Mouse (Mus musculus) hindbrain, embryonic 13.5 days (tissue): ENCODE measurements around the gene Zdhhc25. TPM values are rescaled to one million over a fixed set of nuclear protein-coding genes. Genes with fewer than 3 reads are reported as not detected.

Source experiments
- ATAC-seq: fragments of 200-750 bp; cut with Nextera tagmentation; 2 replicates; pipeline ENCODE4 v1.8.0; 2017; ENCODE audit warnings: moderate TSS enrichment; ENCODE audit not compliant: low FRiP score
- H3K27ac ChIP-seq: fragments of 300-500 bp; sonication (generic); 2 replicates; pipeline ENCODE4 v1.5.1; 2015; ENCODE audit warnings: inconsistent platforms, mild to moderate bottlenecking, moderate library complexity
- H3K27me3 ChIP-seq: fragments of 300-500 bp; sonication (generic); 2 replicates; pipeline ENCODE4 v1.6.1; 2015; ENCODE audit warnings: mild to moderate bottlenecking, inconsistent platforms
- H3K36me3 ChIP-seq: fragments of 300-500 bp; sonication (generic); 2 replicates; pipeline ENCODE4 v1.6.1; 2015; ENCODE audit warnings: mild to moderate bottlenecking, inconsistent platforms
- H3K4me1 ChIP-seq: fragments of 300-500 bp; sonication (generic); replicated peaks from 2 replicates; pipeline ENCODE4 v1.6.1; 2015; ENCODE audit warnings: inconsistent platforms
- H3K4me2 ChIP-seq: fragments of 300-500 bp; sonication (generic); 2 replicates; pipeline ENCODE4 v1.6.1; 2015; ENCODE audit warnings: inconsistent platforms, mild to moderate bottlenecking, moderate library complexity
- H3K4me3 ChIP-seq: fragments of 300-500 bp; sonication (generic); 2 replicates; pipeline ENCODE4 v1.5.1; 2015; ENCODE audit warnings: mild to moderate bottlenecking, inconsistent platforms
- H3K9ac ChIP-seq: fragments of 300-500 bp; sonication (generic); 2 replicates; pipeline ENCODE4 v1.6.1; 2015; ENCODE audit warnings: mild to moderate bottlenecking, inconsistent platforms
- H3K9me3 ChIP-seq: fragments of 300-500 bp; sonication (generic); 2 replicates; pipeline ENCODE4 v1.6.1; 2016; ENCODE audit warnings: inconsistent platforms
- WGBS: fragments of 180-500 bp; shearing (Covaris S2); methylation state at CpG from one replicate; pipeline ENCODE4 v1.1.7; 2015; 5-methylcytosine and 5-hydroxymethylcytosine counted together
- polyA plus RNA-seq: library from polyadenylated mRNA; unstranded; fragments of >200 nt; fragmentation: Nextera tagmentation; extraction: Ambion mirVana; gene quantifications from 2 replicates; pipeline ENCODE4 v1.2.1, GENCODE M21; 2015

The Zdhhc25 gene
- polyA plus RNA-seq, 1 experiment from 2014 or later: not detected

GRCm38 (mm10) chr15:88604669-88605414 is 4.7 kb downstream of the Zdhhc25 start:
- WGBS: 85% methylated on average over 17 of the region's 17 CpGs
- Histone ChIP-seq H3K36me3 (no peaks in the 10 kb centered on the region), H3K27me3 (no peaks in the 10 kb centered on the region), H3K4me3 (no peak overlapping the region), H3K27ac (no peak overlapping the region), H3K9me3 (no peaks in the 10 kb centered on the region), H3K4me2 (no peak overlapping the region), H3K9ac (no peak overlapping the region), H3K4me1 (no peaks in the 10 kb centered on the region)
- no peak for ATAC-seq

GRCm38 (mm10) chr15:88605415-88605785 is 5.3 kb downstream of the Zdhhc25 start:
- no peak for ATAC-seq
- Histone ChIP-seq H3K9me3 (no peaks in the 10 kb centered on the region), H3K9ac (no peak overlapping the region), H3K4me2 (no peak overlapping the region), H3K27me3 (no peaks in the 10 kb centered on the region), H3K27ac (no peak overlapping the region), H3K4me1 (no peaks in the 10 kb centered on the region), H3K4me3 (no peak overlapping the region), H3K36me3 (no peaks in the 10 kb centered on the region)
- WGBS: 87% methylated on average over 5 of the region's 5 CpGs

- Histone ChIP-seq H3K27ac (0 out of 2 replicates have a peak overlapping the region, but pooled peaks have one; percentile 0), H3K4me2 (no peak overlapping the region), H3K27me3 (no peaks in the 10 kb centered on the region), H3K9ac (no peak overlapping the region), H3K36me3 (no peaks in the 10 kb centered on the region), H3K9me3 (no peaks in the 10 kb centered on the region), H3K4me3 (no peak overlapping the region), H3K4me1 (peaks cover 24% of the 10 kb centered on the region)
- no peak for ATAC-seq
- WGBS: 82% methylated on average over 16 of the region's 16 CpGs
Measured at GRCm38 (mm10) chr15:88617125-88617524, 17.0 kb downstream of the Zdhhc25 start.

GRCm38 (mm10) chr15:88618008-88618773 is 18.1 kb downstream of the Zdhhc25 start:
- H3K9me3 ChIP-seq: no peaks in the 10 kb centered on the region
- no peak overlapping the region for H3K4me3 ChIP-seq
- no peak overlapping the region for H3K9ac ChIP-seq
- WGBS: 28% methylated on average over 17 of the region's 17 CpGs
- H3K27ac ChIP-seq: 0 out of 2 replicates have a peak overlapping the region, but pooled peaks have one; percentile 6
- peaks cover 21% of the 10 kb centered on the region for H3K4me1 ChIP-seq
- ATAC-seq: 0 out of 2 replicates have a peak, but pooled peaks have one; percentile 39
- H3K4me2 ChIP-seq: peak overlapping the region; percentile 11; the same call in 1 of the 2 replicates
- no peaks in the 10 kb centered on the region for H3K27me3 ChIP-seq
- H3K36me3 ChIP-seq: no peaks in the 10 kb centered on the region

- Histone ChIP-seq H3K9me3 (no peaks in the 10 kb centered on the region), H3K4me1 (peaks cover 20% of the 10 kb centered on the region), H3K36me3 (no peaks in the 10 kb centered on the region), H3K9ac (no peak overlapping the region), H3K4me3 (no peak overlapping the region), H3K4me2 (no peak overlapping the region), H3K27me3 (no peaks in the 10 kb centered on the region), H3K27ac (no peak overlapping the region)
- no peak for ATAC-seq
- WGBS: 88% methylated on average over 2 of the region's 2 CpGs
Measured at GRCm38 (mm10) chr15:88620017-88620416, 19.9 kb downstream of the Zdhhc25 start.

- Histone ChIP-seq H3K9ac (no peak overlapping the region), H3K36me3 (no peaks in the 10 kb centered on the region), H3K9me3 (no peaks in the 10 kb centered on the region), H3K27ac (no peak overlapping the region), H3K27me3 (no peaks in the 10 kb centered on the region), H3K4me1 (peaks cover 4% of the 10 kb centered on the region; the same call in 1 of the 2 replicates), H3K4me3 (no peak overlapping the region), H3K4me2 (no peak overlapping the region)
- ATAC-seq: no peak
- 91% methylated on average over 2 of the region's 2 CpGs for WGBS
Measured at GRCm38 (mm10) chr15:88623891-88624290, 23.8 kb downstream of the Zdhhc25 start.

GRCm38 (mm10) chr15:88624874-88625277 is 24.8 kb downstream of the Zdhhc25 start:
- H3K4me1 ChIP-seq: peaks cover 4% of the 10 kb centered on the region; the same call in 1 of the 2 replicates
- H3K4me2 ChIP-seq: no peak overlapping the region
- WGBS: 63% methylated on average over 6 of the region's 6 CpGs
- H3K27me3 ChIP-seq: no peaks in the 10 kb centered on the region
- no peak overlapping the region for H3K4me3 ChIP-seq
- H3K9ac ChIP-seq: no peak overlapping the region
- H3K9me3 ChIP-seq: no peaks in the 10 kb centered on the region
- H3K36me3 ChIP-seq: no peaks in the 10 kb centered on the region
- ATAC-seq: no peak
- no peak overlapping the region for H3K27ac ChIP-seq

- H3K36me3 ChIP-seq: no peaks in the 10 kb centered on the region
- no peak overlapping the region for H3K9ac ChIP-seq
- H3K4me1 ChIP-seq: peaks cover 4% of the 10 kb centered on the region; the same call in 1 of the 2 replicates
- no peak for ATAC-seq
- H3K27me3 ChIP-seq: no peaks in the 10 kb centered on the region
- no peaks in the 10 kb centered on the region for H3K9me3 ChIP-seq
- H3K27ac ChIP-seq: no peak overlapping the region
- 90% methylated on average over 3 of the region's 3 CpGs for WGBS
- H3K4me3 ChIP-seq: no peak overlapping the region
- no peak overlapping the region for H3K4me2 ChIP-seq
Measured at GRCm38 (mm10) chr15:88625303-88626066, 25.4 kb downstream of the Zdhhc25 start.

- Histone ChIP-seq H3K27ac (no peak overlapping the region), H3K4me2 (no peak overlapping the region), H3K4me3 (no peak overlapping the region), H3K9ac (no peak overlapping the region), H3K27me3 (no peaks in the 10 kb centered on the region), H3K9me3 (no peaks in the 10 kb centered on the region), H3K36me3 (no peaks in the 10 kb centered on the region), H3K4me1 (peaks cover 2% of the 10 kb centered on the region; the same call in 1 of the 2 replicates)
- no peak for ATAC-seq
- WGBS: 87% methylated on average over 5 of the region's 5 CpGs
Measured at GRCm38 (mm10) chr15:88626886-88627488, 26.9 kb downstream of the Zdhhc25 start.

GRCm38 (mm10) chr15:88628801-88629356 is 28.8 kb downstream of the Zdhhc25 start:
- no peak overlapping the region for H3K9ac ChIP-seq
- H3K4me3 ChIP-seq: no peak overlapping the region
- H3K4me1 ChIP-seq: no peaks in the 10 kb centered on the region
- H3K36me3 ChIP-seq: no peaks in the 10 kb centered on the region
- no peak overlapping the region for H3K4me2 ChIP-seq
- no peaks in the 10 kb centered on the region for H3K27me3 ChIP-seq
- 76% methylated on average over 9 of the region's 9 CpGs for WGBS
- no peak overlapping the region for H3K27ac ChIP-seq
- no peaks in the 10 kb centered on the region for H3K9me3 ChIP-seq
- ATAC-seq: no peak

- Histone ChIP-seq H3K4me1 (peaks cover 5% of the 10 kb centered on the region), H3K27me3 (no peaks in the 10 kb centered on the region), H3K9ac (no peak overlapping the region), H3K27ac (peak overlapping the region; percentile 13; the same call in 1 of the 2 replicates), H3K36me3 (no peaks in the 10 kb centered on the region), H3K4me2 (no peak overlapping the region), H3K4me3 (no peak overlapping the region), H3K9me3 (no peaks in the 10 kb centered on the region)
- no peak for ATAC-seq
- 68% methylated on average over 5 of the region's 5 CpGs for WGBS
Measured at GRCm38 (mm10) chr15:88635205-88635604, 35.1 kb downstream of the Zdhhc25 start.
